Mouse (Mus musculus): ENCODE data around the gene Frmpd4. TPM values are rescaled to one million over a fixed set of nuclear protein-coding genes. Genes with fewer than 3 reads are reported as not detected.

The Frmpd4 gene
- polyA plus RNA-seq, 1 experiment from 2014 or later, result 0.25 TPM

DNA sequence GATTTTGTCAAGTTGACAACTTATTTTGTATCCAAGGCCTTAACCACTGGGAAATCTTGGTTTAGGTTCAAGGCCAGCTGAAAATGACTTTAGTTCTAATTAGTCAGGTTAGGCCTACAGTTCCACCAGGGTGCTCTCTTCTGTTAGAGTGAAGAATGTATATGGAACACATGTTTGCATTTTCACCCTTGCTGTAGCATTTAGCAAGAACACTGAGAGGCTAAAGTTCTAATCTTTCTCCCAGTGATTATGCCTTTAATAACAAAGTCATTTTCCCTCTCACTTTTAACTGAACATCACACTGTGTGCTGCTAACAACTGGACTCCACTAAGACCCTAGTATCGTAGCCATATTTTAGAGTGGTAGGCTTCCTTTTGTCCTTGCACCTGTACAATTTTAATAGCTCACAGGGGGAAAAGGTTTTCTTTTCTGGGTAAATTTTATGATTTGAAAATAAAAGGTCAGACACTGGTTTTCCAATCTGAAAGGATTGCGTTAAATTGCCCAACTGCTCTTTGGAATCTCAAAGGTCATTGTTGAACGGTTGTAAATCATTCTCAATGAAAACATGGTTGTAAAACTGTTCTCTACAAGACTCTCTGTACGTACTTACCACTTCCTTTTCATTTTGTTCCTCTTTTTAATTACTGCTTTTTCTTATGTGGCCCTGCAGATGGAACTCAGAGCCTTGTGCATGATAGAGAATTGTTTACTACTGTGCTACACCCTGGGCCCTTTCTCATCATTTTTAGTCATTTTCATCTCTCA lies 1093.4 kb downstream of the Frmpd4 start:
- Histone ChIP-seq H3K4me1 (ENCODE audit: control insufficient read depth, insufficient read depth, low read length) (no peaks in the 10 kb centered on the region), H3K27me3 (ENCODE audit: control insufficient read depth, insufficient read depth, low read length) (peaks cover 7% of the 10 kb centered on the region; the same call in 1 of the 2 replicates)
- 83% methylated on average over 4 of the region's 4 CpGs for WGBS

GRCm38 (mm10) chrX:167477636-167478035 lies 1099.4 kb downstream of the Frmpd4 start:
- peaks cover 8% of the 10 kb centered on the region; the same call in 1 of the 2 replicates for H3K27me3 ChIP-seq (ENCODE audit: control insufficient read depth, insufficient read depth, low read length)
- DNase-seq (ENCODE audit: low spot score, missing footprints), result no peak
- no peak overlapping the region for H3K4me3 ChIP-seq (ENCODE audit: low read depth, low read length)
- 90% methylated on average over 6 of the region's 6 CpGs for WGBS
- no peak overlapping the region for H3K27ac ChIP-seq (ENCODE audit: low read depth, low read length)
- H3K4me1 ChIP-seq (ENCODE audit: control insufficient read depth, insufficient read depth, low read length), result no peaks in the 10 kb centered on the region
- no peak overlapping the region for H3K9ac ChIP-seq (ENCODE audit: low read length)
- no peaks in the 10 kb centered on the region for H3K36me3 ChIP-seq (ENCODE audit: control insufficient read depth, insufficient read depth, low read length)
- H3K4me2 ChIP-seq, result no peak overlapping the region
- ATAC-seq (ENCODE audit: low FRiP score), result no peak
- H3K9me3 ChIP-seq (ENCODE audit: control insufficient read depth, low read length), result no peaks in the 10 kb centered on the region

More for the DNA sequence above, 1093.4 kb downstream of the Frmpd4 start:
- Histone ChIP-seq H3K27ac (ENCODE audit: low read depth, low read length) (no peak overlapping the region), H3K4me3 (ENCODE audit: low read depth, low read length) (no peak overlapping the region), H3K4me2 (no peak overlapping the region), H3K9me3 (ENCODE audit: control insufficient read depth, low read length) (no peaks in the 10 kb centered on the region), H3K36me3 (ENCODE audit: control insufficient read depth, insufficient read depth, low read length) (no peaks in the 10 kb centered on the region), H3K9ac (ENCODE audit: low read length) (no peak overlapping the region)
- DNase-seq (ENCODE audit: low spot score, missing footprints) (no peak), ATAC-seq (ENCODE audit: low FRiP score) (no peak)

GRCm38 (mm10) chrX:167434883-167435282 lies 1142.1 kb downstream of the Frmpd4 start:
- Histone ChIP-seq H3K9ac (ENCODE audit: low read length) (no peak overlapping the region), H3K4me2 (no peak overlapping the region), H3K27ac (ENCODE audit: low read depth, low read length) (no peak overlapping the region), H3K4me3 (ENCODE audit: low read depth, low read length) (no peak overlapping the region), H3K9me3 (ENCODE audit: control insufficient read depth, low read length) (no peaks in the 10 kb centered on the region), H3K27me3 (ENCODE audit: control insufficient read depth, insufficient read depth, low read length) (no peaks in the 10 kb centered on the region), H3K36me3 (ENCODE audit: control insufficient read depth, insufficient read depth, low read length) (no peaks in the 10 kb centered on the region), H3K4me1 (ENCODE audit: control insufficient read depth, insufficient read depth, low read length) (no peaks in the 10 kb centered on the region)
- no peak for ATAC-seq (ENCODE audit: low FRiP score)
- no peak for DNase-seq (ENCODE audit: low spot score, missing footprints)

GRCm38 (mm10) chrX:167433950-167434349 lies 1143.1 kb downstream of the Frmpd4 start:
- H3K4me2 ChIP-seq, result no peak overlapping the region
- DNase-seq (ENCODE audit: low spot score, missing footprints) (no peak), ATAC-seq (ENCODE audit: low FRiP score) (no peak)
- H3K27ac ChIP-seq (ENCODE audit: low read depth, low read length), result no peak overlapping the region
- no peaks in the 10 kb centered on the region for H3K4me1 ChIP-seq (ENCODE audit: control insufficient read depth, insufficient read depth, low read length)
- H3K27me3 ChIP-seq (ENCODE audit: control insufficient read depth, insufficient read depth, low read length), result no peaks in the 10 kb centered on the region
- no peaks in the 10 kb centered on the region for H3K9me3 ChIP-seq (ENCODE audit: control insufficient read depth, low read length)
- WGBS, result 78% methylated on average over 2 of the region's 2 CpGs
- no peak overlapping the region for H3K9ac ChIP-seq (ENCODE audit: low read length)
- no peak overlapping the region for H3K4me3 ChIP-seq (ENCODE audit: low read depth, low read length)
- H3K36me3 ChIP-seq (ENCODE audit: control insufficient read depth, insufficient read depth, low read length), result no peaks in the 10 kb centered on the region

Other genes with a start within 250 kb of the Frmpd4 start
- gene Msl3, start 96.7 kb upstream of the Frmpd4 start, polyA plus RNA-seq (2014; fragmentation: Nextera tagmentation; extraction: Ambion mirVana), result 35.7 and 40.7 TPM in 2 replicates
- gene Arhgap6, start 217.9 kb upstream of the Frmpd4 start, polyA plus RNA-seq (2014; fragmentation: Nextera tagmentation; extraction: Ambion mirVana), result 0.91 and 1.0 TPM in 2 replicates

Data from midbrain, embryonic 11.5 days (tissue).